Mouse (Mus musculus): ENCODE measurements at regions not wholly inside any gene's neighbourhood (a gene's known extent, or its start where the extent isn't known, plus 50 kb on each side); places are given as distances from the start of the nearest gene placed in this dataset.

GRCm38 (mm10) chr7:73198069-73198468 is 177.2 kb upstream of the Rgma start:
- TF ChIP-seq CTCF (IDR thresholded peaks at IDR 0.05; ENCODE audit: low read depth, low read length), result no peak
- TF ChIP-seq POLR2A (IDR thresholded peaks at IDR 0.05; ENCODE audit: insufficient read depth, low read length), result no peak
